Mouse (Mus musculus) limb, embryonic 15.5 days (tissue): ENCODE results near the gene Cfap43. TPM values are rescaled to one million over a fixed set of nuclear protein-coding genes. Genes with fewer than 3 reads are reported as not detected.

ENCODE experiments used
- ATAC-seq: fragments of 200-750 bp; cut with Nextera tagmentation; 2 replicates; pipeline ENCODE4 v1.8.0; 2017; ENCODE audit warnings: low read depth, moderate TSS enrichment; ENCODE audit not compliant: insufficient number of reproducible peaks, low FRiP score, low TSS enrichment
- H3K27ac ChIP-seq: fragments of 300-500 bp; sonication (generic); 2 replicates; pipeline ENCODE4 v1.5.1; 2015; ENCODE audit warnings: moderate library complexity, mild to moderate bottlenecking, inconsistent platforms
- H3K27me3 ChIP-seq: fragments of 300-500 bp; sonication (generic); 2 replicates; pipeline ENCODE4 v1.6.1; 2015; ENCODE audit warnings: inconsistent platforms
- H3K36me3 ChIP-seq: fragments of 300-500 bp; sonication (generic); 2 replicates; pipeline ENCODE4 v1.6.1; 2015; ENCODE audit warnings: inconsistent platforms
- H3K4me1 ChIP-seq: fragments of 300-500 bp; sonication (generic); 2 replicates; pipeline ENCODE4 v1.6.1; 2015; ENCODE audit warnings: inconsistent platforms
- H3K4me2 ChIP-seq: fragments of 300-500 bp; sonication (generic); 2 replicates; pipeline ENCODE4 v1.6.1; 2015; ENCODE audit warnings: mild to moderate bottlenecking, inconsistent platforms
- H3K4me3 ChIP-seq: fragments of 300-500 bp; sonication (generic); 2 replicates; pipeline ENCODE4 v1.5.1; 2015; ENCODE audit warnings: mild to moderate bottlenecking, inconsistent platforms
- H3K9ac ChIP-seq: fragments of 300-500 bp; sonication (generic); 2 replicates; pipeline ENCODE4 v1.6.1; 2015; ENCODE audit warnings: inconsistent platforms
- H3K9me3 ChIP-seq: fragments of 300-500 bp; sonication (generic); 2 replicates; pipeline ENCODE4 v1.6.1; 2016; ENCODE audit warnings: inconsistent platforms
- WGBS: fragments of 180-500 bp; shearing (Covaris S2); methylation state at CpG from one replicate; pipeline ENCODE4 v1.1.7; 2015; 5-methylcytosine and 5-hydroxymethylcytosine counted together
- polyA plus RNA-seq: library from polyadenylated mRNA; unstranded; fragments of >200 nt; fragmentation: Nextera tagmentation; extraction: Ambion mirVana; gene quantifications from 2 replicates; pipeline ENCODE4 v1.2.1, GENCODE M21; 2015

The Cfap43 gene
- polyA plus RNA-seq: 0.34 and 0.47 TPM in 2 replicates

GRCm38 (mm10) chr19:47919126-47919965 lies at the start of gene Cfap43, which contains the start of gene Itprip:
Cfap43 (minus strand) TSS chr19:47919287.
Itprip (minus strand) TSS chr19:47919299.
- Histone ChIP-seq H3K36me3 (no peaks in the 10 kb centered on the region), H3K27ac (peak within 1 kb of the TSS; percentile 98), H3K9ac (peak within 1 kb of the TSS; percentile 68), H3K4me1 (peaks cover 30% of the 10 kb centered on the region), H3K27me3 (no peaks in the 10 kb centered on the region), H3K9me3 (no peaks in the 10 kb centered on the region), H3K4me2 (peak within 1 kb of the TSS; percentile 68), H3K4me3 (peak within 1 kb of the TSS; percentile 70)
- peak; percentile 81 for ATAC-seq
- under 1% methylated on average over 47 of the region's 48 CpGs for WGBS

- ATAC-seq: no peak
- Histone ChIP-seq H3K9ac (no peak overlapping the region), H3K4me2 (no peak overlapping the region), H3K36me3 (no peaks in the 10 kb centered on the region), H3K4me3 (no peak overlapping the region), H3K4me1 (no peaks in the 10 kb centered on the region), H3K27me3 (no peaks in the 10 kb centered on the region), H3K27ac (no peak overlapping the region), H3K9me3 (no peaks in the 10 kb centered on the region)
- 64% methylated on average over 13 of the region's 13 CpGs for WGBS
These were observed 39.1 kb upstream of the Cfap43 start for GRCm38 (mm10) chr19:47958181-47958580.

- no peak for ATAC-seq
- no peaks in the 10 kb centered on the region for H3K4me1 ChIP-seq
- no peak overlapping the region for H3K4me2 ChIP-seq
- 83% methylated on average over 9 of the region's 9 CpGs for WGBS
- no peak overlapping the region for H3K4me3 ChIP-seq
- H3K27ac ChIP-seq: no peak overlapping the region
- H3K27me3 ChIP-seq: no peaks in the 10 kb centered on the region
- H3K36me3 ChIP-seq: no peaks in the 10 kb centered on the region
- no peaks in the 10 kb centered on the region for H3K9me3 ChIP-seq
- H3K9ac ChIP-seq: no peak overlapping the region
These were observed 34.1 kb upstream of the Cfap43 start for GRCm38 (mm10) chr19:47953169-47953568.

- no peak for ATAC-seq
- WGBS: 85% methylated on average over 7 of the region's 7 CpGs
- Histone ChIP-seq H3K27ac (no peak overlapping the region), H3K4me3 (no peak overlapping the region), H3K27me3 (no peaks in the 10 kb centered on the region), H3K9ac (no peak overlapping the region), H3K4me2 (no peak overlapping the region), H3K36me3 (no peaks in the 10 kb centered on the region), H3K9me3 (no peaks in the 10 kb centered on the region), H3K4me1 (no peaks in the 10 kb centered on the region)
These were observed 31.9 kb upstream of the Cfap43 start for GRCm38 (mm10) chr19:47950946-47951345.

- H3K4me3 ChIP-seq: no peak overlapping the region
- H3K9ac ChIP-seq: no peak overlapping the region
- no peak overlapping the region for H3K27ac ChIP-seq
- WGBS: 45% methylated on average over 23 of the region's 23 CpGs
- H3K9me3 ChIP-seq: no peaks in the 10 kb centered on the region
- no peaks in the 10 kb centered on the region for H3K36me3 ChIP-seq
- no peaks in the 10 kb centered on the region for H3K27me3 ChIP-seq
- H3K4me1 ChIP-seq: no peaks in the 10 kb centered on the region
- peak overlapping the region; percentile 8; the same call in 1 of the 2 replicates for H3K4me2 ChIP-seq
- ATAC-seq: no peak
These were observed 27.9 kb upstream of the Cfap43 start for GRCm38 (mm10) chr19:47946821-47947465.

- no peak overlapping the region for H3K9ac ChIP-seq
- H3K4me1 ChIP-seq: peaks cover 11% of the 10 kb centered on the region
- peaks cover 11% of the 10 kb centered on the region for H3K27me3 ChIP-seq
- 66% methylated on average over 6 of the region's 6 CpGs for WGBS
- no peak overlapping the region for H3K4me2 ChIP-seq
- H3K4me3 ChIP-seq: no peak overlapping the region
- H3K9me3 ChIP-seq: no peaks in the 10 kb centered on the region
- H3K36me3 ChIP-seq: no peaks in the 10 kb centered on the region
- ATAC-seq: no peak
- H3K27ac ChIP-seq: no peak overlapping the region
These were observed 20.3 kb upstream of the Cfap43 start for GRCm38 (mm10) chr19:47939361-47939760.

GRCm38 (mm10) chr19:47937443-47938406 lies 18.6 kb upstream of the Cfap43 start, which contains the start of gene Cfap58:
Cfap58 (plus strand) TSS chr19:47937675.
- 8% methylated on average over 41 of the region's 41 CpGs for WGBS
- 0 out of 2 replicates have a peak, but pooled peaks have one; percentile 44 for ATAC-seq
- H3K9me3 ChIP-seq: no peaks in the 10 kb centered on the region

GRCm38 (mm10) chr19:47936938-47937337 lies 17.9 kb upstream of the Cfap43 start:
- Histone ChIP-seq H3K9me3 (no peaks in the 10 kb centered on the region), H3K27ac (no peak overlapping the region), H3K4me3 (peak overlapping the region; percentile 40), H3K36me3 (no peaks in the 10 kb centered on the region), H3K4me1 (peaks cover 13% of the 10 kb centered on the region), H3K9ac (no peak overlapping the region), H3K4me2 (peak overlapping the region; percentile 88), H3K27me3 (peaks cover 11% of the 10 kb centered on the region)
- no peak for ATAC-seq
- 60% methylated on average over 9 of the region's 9 CpGs for WGBS

More at GRCm38 (mm10) chr19:47937443-47938406, 18.6 kb upstream of the Cfap43 start, which contains the start of gene Cfap58:
- H3K36me3 ChIP-seq: no peaks in the 10 kb centered on the region
- H3K4me1 ChIP-seq: peaks cover 11% of the 10 kb centered on the region
- peak within 1 kb of the TSS; percentile 88 for H3K4me2 ChIP-seq
- no peak within 1 kb of the TSS for H3K27ac ChIP-seq
- H3K4me3 ChIP-seq: peak within 1 kb of the TSS; percentile 40
- H3K27me3 ChIP-seq: peaks cover 11% of the 10 kb centered on the region
- no peak within 1 kb of the TSS for H3K9ac ChIP-seq

GRCm38 (mm10) chr19:47936490-47936889 lies 17.4 kb upstream of the Cfap43 start:
- no peaks in the 10 kb centered on the region for H3K9me3 ChIP-seq
- H3K4me2 ChIP-seq: no peak overlapping the region
- peaks cover 11% of the 10 kb centered on the region for H3K27me3 ChIP-seq
- no peak overlapping the region for H3K4me3 ChIP-seq
- peaks cover 13% of the 10 kb centered on the region for H3K4me1 ChIP-seq
- WGBS: 88% methylated on average over 11 of the region's 11 CpGs
- no peak for ATAC-seq
- H3K9ac ChIP-seq: no peak overlapping the region
- H3K36me3 ChIP-seq: no peaks in the 10 kb centered on the region
- no peak overlapping the region for H3K27ac ChIP-seq

GRCm38 (mm10) chr19:47935530-47935929 lies 16.4 kb upstream of the Cfap43 start:
- no peak overlapping the region for H3K9ac ChIP-seq
- 83% methylated on average over 6 of the region's 6 CpGs for WGBS
- no peak overlapping the region for H3K27ac ChIP-seq
- peaks cover 11% of the 10 kb centered on the region for H3K27me3 ChIP-seq
- no peak overlapping the region for H3K4me2 ChIP-seq
- H3K9me3 ChIP-seq: no peaks in the 10 kb centered on the region
- no peak overlapping the region for H3K4me3 ChIP-seq
- H3K36me3 ChIP-seq: no peaks in the 10 kb centered on the region
- no peak for ATAC-seq
- H3K4me1 ChIP-seq: peaks cover 17% of the 10 kb centered on the region

- H3K9ac ChIP-seq: no peak overlapping the region
- WGBS: 70% methylated on average over 16 of the region's 16 CpGs
- no peaks in the 10 kb centered on the region for H3K36me3 ChIP-seq
- peaks cover 11% of the 10 kb centered on the region for H3K27me3 ChIP-seq
- no peak overlapping the region for H3K27ac ChIP-seq
- H3K4me2 ChIP-seq: no peak overlapping the region
- H3K4me3 ChIP-seq: no peak overlapping the region
- peaks cover 20% of the 10 kb centered on the region for H3K4me1 ChIP-seq
- no peaks in the 10 kb centered on the region for H3K9me3 ChIP-seq
- ATAC-seq: no peak
These were observed 15.7 kb upstream of the Cfap43 start for GRCm38 (mm10) chr19:47934636-47935238.
